Mouse (Mus musculus) cerebellum, adult 2 months (tissue): ENCODE results near the gene Vwa8.

Experiments used
- CTCF ChIP-seq: fragments of 200-500 bp; IDR thresholded peaks from 2 replicates; pipeline ENCODE4 v1.5.1; 2011; ENCODE audit warnings: low read depth, mild to moderate bottlenecking, control low read depth, low read length, moderate library complexity, borderline replicate concordance; ENCODE audit not compliant: insufficient read depth
- POLR2A ChIP-seq: fragments of 200-500 bp; IDR thresholded peaks from 2 replicates; pipeline ENCODE4 v1.6.1; 2011; ENCODE audit warnings: low read length, control low read depth, borderline replicate concordance; ENCODE audit not compliant: insufficient read depth

DNA sequence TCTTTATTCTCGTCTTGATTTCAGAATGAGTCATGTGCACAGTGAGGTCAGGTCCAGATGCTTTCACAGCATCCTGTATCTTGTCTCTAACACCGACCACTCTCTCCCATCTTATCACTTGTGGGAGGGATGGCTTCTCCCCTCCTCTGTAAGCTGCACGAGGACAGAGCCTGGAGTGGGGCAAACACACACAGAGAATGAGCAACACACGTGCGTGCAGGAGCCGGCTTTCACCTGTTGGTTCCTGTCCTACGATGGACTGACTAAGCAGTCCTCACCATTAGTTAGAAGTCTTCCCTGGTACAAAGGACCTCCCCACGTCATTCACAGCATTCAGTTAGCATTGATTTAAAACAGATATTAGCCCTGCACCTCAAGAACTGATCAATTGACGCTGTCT lies 312.9 kb downstream of the Vwa8 start:
- TF ChIP-seq CTCF (no peak), POLR2A (no peak)
